In the genomic region with DNA sequence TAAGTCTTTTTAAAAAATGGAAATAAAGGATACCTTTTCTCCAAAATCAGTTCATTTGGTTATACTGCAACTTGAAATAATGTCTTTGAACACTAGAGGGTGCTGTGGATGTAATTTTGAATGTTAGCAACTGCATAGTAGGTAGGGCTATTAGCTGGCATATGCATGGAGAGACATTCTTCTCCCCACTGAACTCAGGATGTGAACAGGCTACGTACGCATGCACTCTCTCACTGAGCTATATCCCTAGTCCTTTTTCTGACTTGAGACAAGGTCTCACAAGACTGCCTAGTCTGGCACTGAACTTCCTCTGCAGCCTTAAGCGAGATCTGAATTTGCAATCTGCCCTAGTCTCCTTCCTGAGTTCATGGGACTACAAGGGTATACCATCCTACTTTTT, we compare ENCODE assay signal across 9 mouse cellular contexts. TPM values are rescaled to one million over a fixed set of nuclear protein-coding genes. Genes with fewer than 3 reads are reported as not detected.
A peak's percentile ranks its signal among the peaks of the same experiment; 100 is the strongest.
DNase-seq lines count a peak whose midpoint lies in the region; ATAC-seq lines count a peak whose summit lies in the region.
"Had no signal": no experiment of that assay in that cellular context is flagged by ENCODE, and none has a peak within 500 bp of the region (broad histone marks: within the 10 kb centered on the region; RNA-seq: fewer than 3 reads in every experiment).

No protein-coding gene starts in this region.

- 0 out of 2 replicates have a peak, but pooled peaks cover 2% of the 10 kb centered on the region for H3K4me1 ChIP-seq in heart, embryonic 16.5 days (ENCODE audit: control insufficient read depth, insufficient read depth, low read length)
- no peaks in the 10 kb centered on the region for H3K4me1 ChIP-seq in liver, embryonic 16.5 days (ENCODE audit: control insufficient read depth, low read depth, low read length)
- H3K4me1 ChIP-seq in stomach, embryonic 16.5 days (ENCODE audit: control insufficient read depth, insufficient read depth, low read length): no peaks in the 10 kb centered on the region

- peak; percentile 61 for ATAC-seq in activated CD4-positive, CD25-positive, alpha-beta regulatory T cell, adult 4 months
- peak; percentile 69 for ATAC-seq in heart, embryonic 16.5 days (replicated peaks; ENCODE audit: extremely low read depth, insufficient read depth, low FRiP score)
- ATAC-seq in liver, embryonic 16.5 days (ENCODE audit: low read depth): peak; percentile 50; the same call in 1 of the 2 replicates
- ATAC-seq in stomach, embryonic 16.5 days (ENCODE audit: insufficient read depth, low FRiP score): peak; percentile 83

- peak; percentile 35 for DNase-seq in kidney, adult 18-20 months
- DNase-seq in kidney, adult 11 months: no peak
- DNase-seq in CD8-positive naive resting alpha-beta T cell, adult 2 months (ENCODE audit: low read depth in 2 of 2, low spot score in 2 of 2): peak; percentile 39 to 74
- DNase-seq in gastrocnemius, postnatal 10 days: no peak

- no peak overlapping the region for H3K27ac ChIP-seq in heart, embryonic 16.5 days (ENCODE audit: low read length)
- H3K27ac ChIP-seq in liver, embryonic 16.5 days (ENCODE audit: low read length): no peak overlapping the region
- no peak overlapping the region for H3K27ac ChIP-seq in stomach, embryonic 16.5 days (ENCODE audit: low read length)

- H3K4me3 ChIP-seq in heart, embryonic 16.5 days (ENCODE audit: low read length): no peak overlapping the region
- H3K4me3 ChIP-seq in liver, embryonic 16.5 days (ENCODE audit: low read depth, low read length): no peak overlapping the region
- no peak overlapping the region for H3K4me3 ChIP-seq in stomach, embryonic 16.5 days (replicated peaks; ENCODE audit: low read length)

- no peak overlapping the region for H3K9ac ChIP-seq in heart, embryonic 16.5 days (ENCODE audit: low read length)
- no peak overlapping the region for H3K9ac ChIP-seq in liver, embryonic 16.5 days (ENCODE audit: low read depth, low read length)
- no peak overlapping the region for H3K9ac ChIP-seq in stomach, embryonic 16.5 days (ENCODE audit: low read length)

- H3K27me3 ChIP-seq in heart, embryonic 16.5 days (ENCODE audit: control insufficient read depth, insufficient read depth, low read length): no peaks in the 10 kb centered on the region
- H3K27me3 ChIP-seq in liver, embryonic 16.5 days (ENCODE audit: control insufficient read depth, insufficient read depth, low read depth, low read length): no peaks in the 10 kb centered on the region
- no peaks in the 10 kb centered on the region for H3K27me3 ChIP-seq in stomach, embryonic 16.5 days (ENCODE audit: control insufficient read depth, insufficient read depth, low read length)

- no peak overlapping the region for H3K4me2 ChIP-seq in heart, embryonic 16.5 days (ENCODE audit: low read depth, low read length)
- H3K4me2 ChIP-seq in liver, embryonic 16.5 days (ENCODE audit: low read depth, low read length): no peak overlapping the region
- H3K4me2 ChIP-seq in stomach, embryonic 16.5 days (ENCODE audit: low read depth, low read length): no peak overlapping the region

- peaks cover 38% of the 10 kb centered on the region for H3K36me3 ChIP-seq in heart, embryonic 16.5 days (ENCODE audit: control insufficient read depth, insufficient read depth)
- H3K36me3 ChIP-seq in liver, embryonic 16.5 days (ENCODE audit: control insufficient read depth, insufficient read depth): peaks cover 26% of the 10 kb centered on the region
- H3K36me3 ChIP-seq in stomach, embryonic 16.5 days (ENCODE audit: control insufficient read depth, insufficient read depth, low read length): peaks cover 17% of the 10 kb centered on the region; the same call in 1 of the 2 replicates

- 37% methylated on average over 3 of the region's 3 CpGs for WGBS in heart, embryonic 16.5 days
- 37% methylated on average over 3 of the region's 3 CpGs for WGBS in liver, embryonic 16.5 days (ENCODE audit: insufficient replicate concordance)
- WGBS in stomach, embryonic 16.5 days: 39% methylated on average over 3 of the region's 3 CpGs

- H3K9me3 ChIP-seq in heart, embryonic 16.5 days (replicated peaks; ENCODE audit: control insufficient read depth, low read length): 0 out of 2 replicates have a peak, but pooled peaks cover 3% of the 10 kb centered on the region
- H3K9me3 ChIP-seq in liver, embryonic 16.5 days (replicated peaks; ENCODE audit: control insufficient read depth, low read length): no peaks in the 10 kb centered on the region
- no peaks in the 10 kb centered on the region for H3K9me3 ChIP-seq in stomach, embryonic 16.5 days (replicated peaks; ENCODE audit: control insufficient read depth, low read length)

RNA-seq across cellular contexts. Expression of a gene that starts 14.3 kb away (rescaled TPM):
- polyA plus RNA-seq in activated CD4-positive, CD25-positive, alpha-beta regulatory T cell, adult 4 months (2017; shearing (Covaris generic)): 10 to 100 TPM; 48.1 to 52.2 TPM
- polyA plus RNA-seq in heart, embryonic 16.5 days (2015; fragmentation: Nextera tagmentation; extraction: Ambion mirVana): 14.7 and 17.1 TPM in 2 replicates
- 10.8 and 12.5 TPM in 2 replicates for polyA plus RNA-seq in liver, embryonic 16.5 days (2015; fragmentation: Nextera tagmentation; extraction: Ambion mirVana)
- 18.5 and 21.8 TPM in 2 replicates for polyA plus RNA-seq in stomach, embryonic 16.5 days (2015; fragmentation: Nextera tagmentation; extraction: Ambion mirVana)
- total RNA-seq in gastrocnemius, postnatal 10 days (2021): 10 to 100 TPM; 17.2 to 17.7 TPM

RNA-seq across cellular contexts. Expression of a gene that starts 33.9 kb away (rescaled TPM):
- polyA plus RNA-seq in activated CD4-positive, CD25-positive, alpha-beta regulatory T cell, adult 4 months (2017; shearing (Covaris generic)): not detected
- polyA plus RNA-seq in heart, embryonic 16.5 days (2015; fragmentation: Nextera tagmentation; extraction: Ambion mirVana): 203 and 204 TPM in 2 replicates
- 20.8 and 21.8 TPM in 2 replicates for polyA plus RNA-seq in liver, embryonic 16.5 days (2015; fragmentation: Nextera tagmentation; extraction: Ambion mirVana)
- 95.8 and 106 TPM in 2 replicates for polyA plus RNA-seq in stomach, embryonic 16.5 days (2015; fragmentation: Nextera tagmentation; extraction: Ambion mirVana)
- 10 to 100 TPM; 70.5 to 72.8 TPM for total RNA-seq in gastrocnemius, postnatal 10 days (2021)

RNA-seq across cellular contexts. Expression of a gene that starts 36.7 kb away (rescaled TPM):
- 1 to 10 TPM; 1.5 to 1.6 TPM for polyA plus RNA-seq in activated CD4-positive, CD25-positive, alpha-beta regulatory T cell, adult 4 months (2017; shearing (Covaris generic))
- polyA plus RNA-seq in heart, embryonic 16.5 days (2015; fragmentation: Nextera tagmentation; extraction: Ambion mirVana): 0.16 and 0.60 TPM in 2 replicates
- 0.05 and 0.08 TPM in 2 replicates for polyA plus RNA-seq in liver, embryonic 16.5 days (2015; fragmentation: Nextera tagmentation; extraction: Ambion mirVana)
- 0.26 and 0.43 TPM in 2 replicates for polyA plus RNA-seq in stomach, embryonic 16.5 days (2015; fragmentation: Nextera tagmentation; extraction: Ambion mirVana)
- not detected for total RNA-seq in gastrocnemius, postnatal 10 days (2021)
- polyA plus RNA-seq: heart, embryonic 14.5 days had no signal

RNA-seq across cellular contexts. Expression of a gene that starts 40.8 kb away (rescaled TPM):
- polyA plus RNA-seq in activated CD4-positive, CD25-positive, alpha-beta regulatory T cell, adult 4 months (2017; shearing (Covaris generic)): not detected
- 8.7 and 11.5 TPM in 2 replicates for polyA plus RNA-seq in heart, embryonic 16.5 days (2015; fragmentation: Nextera tagmentation; extraction: Ambion mirVana)
- polyA plus RNA-seq in liver, embryonic 16.5 days (2015; fragmentation: Nextera tagmentation; extraction: Ambion mirVana): 1.1 and 1.7 TPM in 2 replicates
- polyA plus RNA-seq in stomach, embryonic 16.5 days (2015; fragmentation: Nextera tagmentation; extraction: Ambion mirVana): 17.6 and 18.7 TPM in 2 replicates
- total RNA-seq in gastrocnemius, postnatal 10 days (2021): 10 to 100 TPM; 33.2 to 36.7 TPM

RNA-seq across cellular contexts. Expression of a gene that starts 41.5 kb away (rescaled TPM):
- 100 to 1,000 TPM; 122 to 153 TPM for polyA plus RNA-seq in activated CD4-positive, CD25-positive, alpha-beta regulatory T cell, adult 4 months (2017; shearing (Covaris generic))
- polyA plus RNA-seq in heart, embryonic 16.5 days (2015; fragmentation: Nextera tagmentation; extraction: Ambion mirVana): 105 and 107 TPM in 2 replicates
- polyA plus RNA-seq in liver, embryonic 16.5 days (2015; fragmentation: Nextera tagmentation; extraction: Ambion mirVana): 72.2 and 75.2 TPM in 2 replicates
- 133 and 141 TPM in 2 replicates for polyA plus RNA-seq in stomach, embryonic 16.5 days (2015; fragmentation: Nextera tagmentation; extraction: Ambion mirVana)
- 10 to 100 TPM; 40.1 to 44.3 TPM for total RNA-seq in gastrocnemius, postnatal 10 days (2021)

Comparison
In these comparisons a context has a peak if more than half of its experiments do, and no peak if none do; other contexts are left out.
1. DNase-seq: peak in kidney, adult 18-20 months (single experiment) and CD8-positive naive resting alpha-beta T cell, adult 2 months (2 of 2); none in kidney, adult 11 months (single experiment) and gastrocnemius, postnatal 10 days (single experiment).
2. RNA of a gene that starts 33.9 kb away (polyA plus RNA-seq): 203 to 204 TPM in heart, embryonic 16.5 days, 95.8 to 106 TPM in stomach, embryonic 16.5 days and 20.8 to 21.8 TPM in liver, embryonic 16.5 days; not detected in activated CD4-positive, CD25-positive, alpha-beta regulatory T cell, adult 4 months; every median in the first group is over 10 times any median in the second.
3. Peak in every context shown above with its lines, with median percentiles within 50 percentile points of each other: ATAC-seq.